Mouse (Mus musculus) bone marrow, adult 2 months (tissue): Measurements from ENCODE around the gene Armc5. TPM values are rescaled to one million over a fixed set of nuclear protein-coding genes. Genes with fewer than 3 reads are reported as not detected.

Source experiments
- H3K27ac ChIP-seq: fragments of 200-500 bp; 2 replicates; pipeline ENCODE4 v1.5.1; 2012; ENCODE audit warnings: low read depth, mild to moderate bottlenecking, control low read depth, inconsistent platforms, low read length; ENCODE audit not compliant: control insufficient read depth, poor library complexity, insufficient read depth
- H3K4me1 ChIP-seq: fragments of 200-500 bp; 2 replicates; pipeline ENCODE4 v1.6.1; 2011; ENCODE audit warnings: low read length; ENCODE audit not compliant: control insufficient read depth, insufficient read depth
- H3K4me3 ChIP-seq: fragments of 200-500 bp; replicated peaks from 2 replicates; pipeline ENCODE3; 2011; ENCODE audit warnings: mild to moderate bottlenecking, low read depth, low read length, control low read depth; ENCODE audit not compliant: control insufficient read depth
- CTCF ChIP-seq: fragments of 200-500 bp; IDR thresholded peaks from 2 replicates; pipeline ENCODE4 v1.5.1; 2011; ENCODE audit warnings: low read length, control low read depth; ENCODE audit not compliant: control insufficient read depth, insufficient read depth
- POLR2A ChIP-seq: fragments of 200-500 bp; IDR thresholded peaks from 2 replicates; pipeline ENCODE4 v1.6.1; 2011; ENCODE audit warnings: low read depth, mild to moderate bottlenecking, control low read depth, low read length, borderline replicate concordance; ENCODE audit not compliant: control insufficient read depth
- WGBS: fragments of 180-500 bp; shearing (Covaris S2); methylation state at CpG from one replicate; pipeline ENCODE4 v1.1.7; 2018; 5-methylcytosine and 5-hydroxymethylcytosine counted together
- polyA plus RNA-seq: library from polyadenylated mRNA; stranded (reverse); fragments of >200 nt; gene quantifications from 2 replicates; pipeline ENCODE4 v1.2.4, GENCODE M21; 2011; ENCODE audit warnings: low replicate concordance; ENCODE audit not compliant: missing spikeins, insufficient read depth, insufficient read length

Gene Armc5
- polyA plus RNA-seq, 1 experiment = 13.8 TPM

DNA sequence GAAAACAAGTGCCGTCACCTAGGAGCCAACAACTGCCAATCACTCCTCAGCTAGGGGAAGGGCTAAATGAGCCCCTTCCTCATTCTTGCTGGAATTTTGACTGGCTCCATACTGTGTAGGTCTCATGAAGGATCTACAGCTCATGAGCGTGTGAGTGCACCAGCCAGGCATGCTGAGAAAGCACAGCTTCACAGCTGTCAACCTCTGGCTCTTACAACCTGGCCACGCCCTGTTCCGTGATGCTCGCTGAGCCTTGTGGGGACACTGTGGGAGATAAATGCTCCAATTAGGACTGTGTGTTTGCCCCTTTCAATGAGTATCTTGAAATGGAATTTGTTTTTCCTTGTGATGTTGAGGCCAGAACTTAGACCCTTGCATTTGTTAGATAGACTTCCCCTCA is 12.9 kb downstream of the Armc5 start:
- no peak overlapping the region for H3K4me3 ChIP-seq
- TF ChIP-seq CTCF (no peak), POLR2A (no peak)
- peaks cover 2% of the 10 kb centered on the region for H3K4me1 ChIP-seq
- 79% methylated on average over 5 of the region's 5 CpGs for WGBS
- no peak overlapping the region for H3K27ac ChIP-seq

- Histone ChIP-seq H3K4me3 (no peak overlapping the region), H3K27ac (no peak overlapping the region), H3K4me1 (peaks cover 2% of the 10 kb centered on the region)
- 23% methylated on average over 12 of the region's 12 CpGs for WGBS
- TF ChIP-seq CTCF = no peak
- no peak for TF ChIP-seq POLR2A
Observed at GRCm38 (mm10) chr7:128251946-128252345, 14.8 kb downstream of the Armc5 start.

DNA sequence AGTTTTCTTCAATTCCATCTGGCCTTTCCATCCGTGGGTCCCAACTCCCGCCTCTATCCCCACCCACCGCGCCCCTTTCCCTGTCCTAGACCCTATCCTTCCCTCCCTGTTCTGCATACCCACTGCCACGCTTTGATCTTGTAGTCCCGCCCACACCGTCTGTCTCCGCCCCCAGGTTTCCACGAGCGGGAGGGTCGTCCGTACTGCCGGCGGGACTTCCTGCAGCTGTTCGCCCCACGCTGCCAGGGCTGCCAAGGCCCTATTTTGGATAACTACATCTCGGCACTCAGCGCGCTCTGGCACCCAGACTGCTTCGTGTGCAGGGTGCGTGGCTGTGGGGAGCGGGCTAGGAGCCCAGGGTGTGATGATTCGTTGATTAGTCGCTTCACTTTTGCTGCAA is 15.5 kb downstream of the Armc5 start:
- TF ChIP-seq CTCF (no peak), POLR2A (no peak)
- Histone ChIP-seq H3K4me1 (peaks cover 2% of the 10 kb centered on the region), H3K27ac (no peak overlapping the region), H3K4me3 (no peak overlapping the region)
- 12% methylated on average over 24 of the region's 24 CpGs for WGBS

DNA sequence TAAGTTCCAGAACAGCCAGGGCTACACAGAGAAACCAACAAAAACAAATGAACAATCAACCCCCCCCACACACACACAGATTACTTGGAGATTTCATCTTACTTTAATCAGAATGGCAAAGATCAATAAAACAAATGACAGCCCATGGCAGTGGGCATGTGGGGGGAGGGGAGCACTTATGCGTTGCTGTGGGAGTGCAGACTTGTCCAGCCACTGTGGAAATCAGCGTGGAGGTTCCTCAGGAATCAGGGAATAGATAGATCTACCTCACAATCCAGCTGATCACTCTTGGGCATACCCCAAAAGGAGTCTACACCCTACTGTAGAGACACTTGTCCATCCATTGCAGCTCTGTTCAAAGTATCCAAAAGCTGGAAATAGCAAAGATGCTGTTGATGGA is 17.8 kb downstream of the Armc5 start:
- 50% methylated on average over 2 of the region's 2 CpGs for WGBS
- TF ChIP-seq CTCF = no peak
- no peak for TF ChIP-seq POLR2A
- H3K4me3 ChIP-seq = no peak overlapping the region
- peaks cover under 1% of the 10 kb centered on the region for H3K4me1 ChIP-seq
- no peak overlapping the region for H3K27ac ChIP-seq

DNA sequence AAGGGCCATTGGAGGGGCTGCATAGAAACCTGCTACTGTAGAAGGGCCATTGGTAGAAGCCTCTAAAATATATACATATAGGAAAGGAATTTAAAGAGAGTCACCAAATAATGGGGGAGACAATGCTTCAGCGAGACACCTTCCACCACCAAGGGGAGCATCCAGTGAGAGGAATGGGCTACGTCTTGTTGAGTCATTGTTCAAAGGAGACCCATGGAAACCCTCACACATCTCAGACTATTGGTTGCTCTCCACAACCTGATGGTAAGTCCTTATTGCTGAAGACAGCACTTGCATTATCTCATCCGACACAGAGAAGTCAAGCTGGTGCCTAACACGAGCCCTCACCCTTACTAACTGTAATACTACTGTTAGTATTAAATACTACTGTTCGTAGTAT is 18.6 kb downstream of the Armc5 start:
- WGBS = 86% methylated on average over 5 of the region's 5 CpGs
- H3K4me3 ChIP-seq = no peak overlapping the region
- H3K27ac ChIP-seq = no peak overlapping the region
- H3K4me1 ChIP-seq = no peaks in the 10 kb centered on the region
- TF ChIP-seq POLR2A (no peak), CTCF (no peak)

GRCm38 (mm10) chr7:128256783-128257334 is 19.7 kb downstream of the Armc5 start:
- Histone ChIP-seq H3K4me3 (no peak overlapping the region), H3K4me1 (no peaks in the 10 kb centered on the region), H3K27ac (no peak overlapping the region)
- 40% methylated on average over 5 of the region's 5 CpGs for WGBS
- no peak for TF ChIP-seq POLR2A
- TF ChIP-seq CTCF = no peak

DNA sequence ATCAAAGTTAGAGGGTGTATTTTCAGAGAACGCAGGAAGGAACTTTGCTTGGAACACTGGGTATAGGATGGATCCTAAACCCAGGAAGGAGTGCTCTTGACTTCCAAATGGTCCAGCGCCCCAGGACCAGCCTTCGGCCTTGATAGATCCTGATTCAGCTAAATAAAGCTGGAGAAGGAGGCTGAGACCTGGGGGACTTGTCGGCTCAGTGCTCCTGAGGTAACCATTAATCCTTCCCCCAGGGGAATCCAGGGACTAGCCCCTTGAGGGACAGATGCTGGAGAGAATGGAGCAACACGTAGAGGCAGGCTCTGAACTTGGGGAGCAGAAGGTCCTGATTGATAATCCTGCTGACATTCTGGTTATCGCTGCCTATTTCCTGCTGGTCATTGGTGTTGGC is 28.3 kb downstream of the Armc5 start, which contains the start of gene Slc5a2:
Gene Slc5a2, plus strand, starts transcription at position 247 of the 400 bp plus-strand sequence.
- no peak for TF ChIP-seq POLR2A
- TF ChIP-seq CTCF = no peak
- Histone ChIP-seq H3K4me1 (0 out of 2 replicates have a peak, but pooled peaks cover 3% of the 10 kb centered on the region), H3K27ac (no peak within 1 kb of the TSS), H3K4me3 (no peak within 1 kb of the TSS)
- WGBS = 79% methylated on average over 6 of the region's 6 CpGs

DNA sequence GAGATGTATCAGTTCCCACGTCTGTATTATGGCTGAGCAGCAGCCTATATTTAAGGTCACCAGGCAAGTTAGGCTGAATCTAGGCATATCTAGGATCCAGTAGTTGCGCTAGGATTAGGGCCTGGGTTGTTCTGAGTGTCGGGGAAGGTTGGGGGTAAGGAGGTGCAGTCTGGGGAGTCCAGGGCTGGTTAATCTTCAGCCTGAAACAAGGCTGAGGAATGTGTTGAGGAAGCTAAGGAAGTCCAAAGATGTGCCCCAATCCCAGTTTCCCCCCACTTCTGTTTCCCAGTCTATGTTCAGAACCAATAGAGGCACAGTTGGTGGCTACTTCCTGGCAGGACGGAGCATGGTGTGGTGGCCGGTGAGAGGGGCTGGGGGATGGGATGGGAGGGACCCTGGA is 28.9 kb downstream of the Armc5 start:
- H3K4me1 ChIP-seq = peaks cover 3% of the 10 kb centered on the region; the same call in 1 of the 2 replicates
- 62% methylated on average over 5 of the region's 5 CpGs for WGBS
- H3K27ac ChIP-seq = no peak overlapping the region
- TF ChIP-seq CTCF (no peak), POLR2A (no peak)
- H3K4me3 ChIP-seq = no peak overlapping the region

- WGBS = 62% methylated on average over 13 of the region's 13 CpGs
- H3K4me3 ChIP-seq = no peak overlapping the region
- no peak for TF ChIP-seq CTCF
- no peak for TF ChIP-seq POLR2A
- H3K4me1 ChIP-seq = peaks cover 3% of the 10 kb centered on the region; the same call in 1 of the 2 replicates
- H3K27ac ChIP-seq = no peak overlapping the region
Observed at GRCm38 (mm10) chr7:128267391-128267790, 30.2 kb downstream of the Armc5 start.
